Mouse (Mus musculus): ENCODE measurements around the gene Il34. TPM values are rescaled to one million over a fixed set of nuclear protein-coding genes. Genes with fewer than 3 reads are reported as not detected.

Gene Il34
- polyA plus RNA-seq, 1 experiment: 3.9 TPM

GRCm38 (mm10) chr8:110716075-110716474, 89.6 kb downstream of the Il34 start:
- TF ChIP-seq CTCF (IDR thresholded peaks at IDR 0.05; ENCODE audit: borderline replicate concordance, extremely low read depth, insufficient read depth, insufficient read length) (no peak), POLR2A (IDR thresholded peaks at IDR 0.05; ENCODE audit: borderline replicate concordance, extremely low read depth, insufficient read depth, insufficient read length, poor library complexity, severe bottlenecking) (no peak)
- peak; percentile 89 for DNase-seq (ENCODE audit: low read depth)

- TF ChIP-seq POLR2A (IDR thresholded peaks at IDR 0.05; ENCODE audit: borderline replicate concordance, extremely low read depth, insufficient read depth, insufficient read length, poor library complexity, severe bottlenecking) (no peak), CTCF (IDR thresholded peaks at IDR 0.05; ENCODE audit: borderline replicate concordance, extremely low read depth, insufficient read depth, insufficient read length) (no peak)
- peak; percentile 81 for DNase-seq (ENCODE audit: low read depth)
Measured at GRCm38 (mm10) chr8:110714827-110715519, 90.8 kb downstream of the Il34 start.

- no peak for DNase-seq (ENCODE audit: low read depth)
- TF ChIP-seq POLR2A (IDR thresholded peaks at IDR 0.05; ENCODE audit: borderline replicate concordance, extremely low read depth, insufficient read depth, insufficient read length, poor library complexity, severe bottlenecking): no peak
- TF ChIP-seq CTCF (IDR thresholded peaks at IDR 0.05; ENCODE audit: borderline replicate concordance, extremely low read depth, insufficient read depth, insufficient read length): no peak
Measured at GRCm38 (mm10) chr8:110713073-110713472, 92.7 kb downstream of the Il34 start.

GRCm38 (mm10) chr8:110711271-110711934, 94.3 kb downstream of the Il34 start:
- TF ChIP-seq POLR2A (IDR thresholded peaks at IDR 0.05; ENCODE audit: borderline replicate concordance, extremely low read depth, insufficient read depth, insufficient read length, poor library complexity, severe bottlenecking) (no peak), CTCF (IDR thresholded peaks at IDR 0.05; ENCODE audit: borderline replicate concordance, extremely low read depth, insufficient read depth, insufficient read length) (no peak)
- DNase-seq (ENCODE audit: low read depth): no peak

- DNase-seq (ENCODE audit: low read depth): no peak
- no peak for TF ChIP-seq CTCF (IDR thresholded peaks at IDR 0.05; ENCODE audit: borderline replicate concordance, extremely low read depth, insufficient read depth, insufficient read length)
- no peak for TF ChIP-seq POLR2A (IDR thresholded peaks at IDR 0.05; ENCODE audit: borderline replicate concordance, extremely low read depth, insufficient read depth, insufficient read length, poor library complexity, severe bottlenecking)
Measured at GRCm38 (mm10) chr8:110710593-110710992, 95.1 kb downstream of the Il34 start.

- no peak for DNase-seq (ENCODE audit: low read depth)
- TF ChIP-seq CTCF (IDR thresholded peaks at IDR 0.05; ENCODE audit: borderline replicate concordance, extremely low read depth, insufficient read depth, insufficient read length): no peak
- TF ChIP-seq POLR2A (IDR thresholded peaks at IDR 0.05; ENCODE audit: borderline replicate concordance, extremely low read depth, insufficient read depth, insufficient read length, poor library complexity, severe bottlenecking): no peak
Measured at GRCm38 (mm10) chr8:110708429-110708828, 97.3 kb downstream of the Il34 start.

GRCm38 (mm10) chr8:110706288-110706870, 99.3 kb downstream of the Il34 start:
- no peak for TF ChIP-seq CTCF (IDR thresholded peaks at IDR 0.05; ENCODE audit: borderline replicate concordance, extremely low read depth, insufficient read depth, insufficient read length)
- TF ChIP-seq POLR2A (IDR thresholded peaks at IDR 0.05; ENCODE audit: borderline replicate concordance, extremely low read depth, insufficient read depth, insufficient read length, poor library complexity, severe bottlenecking): no peak
- no peak for DNase-seq (ENCODE audit: low read depth)

- peak; percentile 59 for DNase-seq (ENCODE audit: low read depth)
- TF ChIP-seq CTCF (IDR thresholded peaks at IDR 0.05; ENCODE audit: borderline replicate concordance, extremely low read depth, insufficient read depth, insufficient read length): no peak
- TF ChIP-seq POLR2A (IDR thresholded peaks at IDR 0.05; ENCODE audit: borderline replicate concordance, extremely low read depth, insufficient read depth, insufficient read length, poor library complexity, severe bottlenecking): no peak
Measured at GRCm38 (mm10) chr8:110705391-110706287, 100.1 kb downstream of the Il34 start.

GRCm38 (mm10) chr8:110704103-110704502, 101.6 kb downstream of the Il34 start:
- no peak for TF ChIP-seq POLR2A (IDR thresholded peaks at IDR 0.05; ENCODE audit: borderline replicate concordance, extremely low read depth, insufficient read depth, insufficient read length, poor library complexity, severe bottlenecking)
- TF ChIP-seq CTCF (IDR thresholded peaks at IDR 0.05; ENCODE audit: borderline replicate concordance, extremely low read depth, insufficient read depth, insufficient read length): no peak
- no peak for DNase-seq (ENCODE audit: low read depth)

GRCm38 (mm10) chr8:110703460-110704061, 102.2 kb downstream of the Il34 start:
- DNase-seq (ENCODE audit: low read depth): no peak
- TF ChIP-seq CTCF (IDR thresholded peaks at IDR 0.05; ENCODE audit: borderline replicate concordance, extremely low read depth, insufficient read depth, insufficient read length) (no peak), POLR2A (IDR thresholded peaks at IDR 0.05; ENCODE audit: borderline replicate concordance, extremely low read depth, insufficient read depth, insufficient read length, poor library complexity, severe bottlenecking) (no peak)
